Mouse (Mus musculus) lung, postnatal 0 days (tissue): ENCODE results near the gene Slc45a1.

ENCODE experiments used
- CTCF ChIP-seq: IDR thresholded peaks from 2 replicates; pipeline ENCODE4 v1.5.1; 2016; ENCODE audit warnings: antibody characterized with exemption, mild to moderate bottlenecking
- EP300 ChIP-seq: IDR thresholded peaks from 2 replicates; pipeline ENCODE4 v1.6.1; 2016; ENCODE audit warnings: antibody characterized with exemption, mild to moderate bottlenecking, control low read depth

DNA sequence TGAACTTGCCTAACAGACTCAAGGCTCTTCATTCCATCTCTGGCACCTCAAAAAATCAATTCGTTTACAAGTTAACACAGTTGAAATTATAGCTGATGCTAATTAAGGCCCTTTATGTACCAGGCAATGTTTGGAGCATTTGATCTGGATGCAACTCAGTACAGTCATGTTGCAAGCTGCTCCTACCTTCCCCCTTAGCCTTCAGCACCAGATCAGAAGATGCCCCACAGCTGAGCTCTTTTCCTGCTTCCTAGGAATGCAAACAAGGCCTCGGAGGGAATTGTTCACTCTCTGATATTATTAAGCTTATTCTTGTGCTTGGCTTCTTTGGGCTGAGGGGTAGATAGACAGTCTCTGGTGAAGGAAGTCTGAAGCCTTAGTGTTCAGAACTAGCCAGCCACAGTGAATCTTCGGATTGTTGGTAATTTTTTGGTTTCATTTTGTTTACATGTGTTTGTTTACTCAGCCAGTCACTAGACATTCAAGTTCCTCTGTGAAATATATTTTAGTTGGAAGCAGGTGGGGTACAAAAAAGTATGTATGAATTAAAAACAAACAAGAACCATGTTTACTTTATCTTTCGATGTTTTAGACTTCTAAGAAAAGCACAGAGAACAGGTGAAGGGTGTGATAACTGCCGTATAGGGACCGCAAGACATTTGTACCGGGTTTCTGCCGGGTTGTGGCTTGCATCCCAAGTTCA is 64.2 kb downstream of the Slc45a1 start:
- no peak for TF ChIP-seq CTCF
- no peak for TF ChIP-seq EP300
